Mouse (Mus musculus): ENCODE results near the gene Sox6.
"Not testable (repeated sequence)": the region's sequence is repeated elsewhere in the genome, so short reads cannot be mapped to it uniquely, and the experiment has no call there.

Sox6 gene

DNA sequence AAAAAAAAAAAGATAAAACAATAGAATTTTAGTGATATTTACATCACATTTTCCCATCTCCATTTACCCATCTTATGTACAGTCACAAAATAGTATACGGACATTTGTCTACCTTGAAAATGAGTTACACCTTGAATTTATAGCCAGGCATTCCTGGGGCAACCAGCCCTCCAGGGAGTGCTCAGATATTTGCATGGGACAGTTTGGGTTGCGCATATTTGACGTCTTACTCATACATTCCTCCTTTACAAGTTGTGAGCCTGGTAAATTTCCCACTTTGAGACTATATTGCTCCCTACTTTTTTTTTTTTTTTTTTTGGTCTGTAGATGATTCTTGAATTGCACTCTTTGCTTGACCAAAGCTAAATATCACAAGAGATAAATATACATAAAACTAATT lies 407.9 kb downstream of the Sox6 start:
- no peak for DNase-seq

- no peak for DNase-seq
Observed at GRCm38 (mm10) chr7:115630287-115630686, 408.3 kb downstream of the Sox6 start.

DNA sequence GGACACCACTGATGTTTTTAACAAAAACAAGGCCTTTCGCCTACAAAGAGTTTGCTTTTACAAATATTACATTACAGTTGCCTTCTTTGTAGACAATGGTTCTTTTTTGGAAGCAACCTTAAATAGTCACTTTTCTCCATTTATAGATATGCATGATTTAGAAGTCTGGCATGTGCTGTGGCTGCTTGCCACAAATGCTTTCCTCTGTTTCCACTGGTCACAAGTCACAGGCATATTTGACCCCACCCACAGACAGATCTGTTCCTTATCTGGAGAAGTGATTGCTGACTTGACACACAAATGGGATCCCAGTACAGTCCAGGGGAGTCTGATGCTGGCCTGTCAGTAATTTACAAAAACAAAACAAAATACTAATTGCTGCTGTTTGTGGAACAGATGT lies 409.8 kb downstream of the Sox6 start:
- DNase-seq: no peak

GRCm38 (mm10) chr7:115625956-115626355 lies 412.6 kb downstream of the Sox6 start:
- no peak for DNase-seq

DNA sequence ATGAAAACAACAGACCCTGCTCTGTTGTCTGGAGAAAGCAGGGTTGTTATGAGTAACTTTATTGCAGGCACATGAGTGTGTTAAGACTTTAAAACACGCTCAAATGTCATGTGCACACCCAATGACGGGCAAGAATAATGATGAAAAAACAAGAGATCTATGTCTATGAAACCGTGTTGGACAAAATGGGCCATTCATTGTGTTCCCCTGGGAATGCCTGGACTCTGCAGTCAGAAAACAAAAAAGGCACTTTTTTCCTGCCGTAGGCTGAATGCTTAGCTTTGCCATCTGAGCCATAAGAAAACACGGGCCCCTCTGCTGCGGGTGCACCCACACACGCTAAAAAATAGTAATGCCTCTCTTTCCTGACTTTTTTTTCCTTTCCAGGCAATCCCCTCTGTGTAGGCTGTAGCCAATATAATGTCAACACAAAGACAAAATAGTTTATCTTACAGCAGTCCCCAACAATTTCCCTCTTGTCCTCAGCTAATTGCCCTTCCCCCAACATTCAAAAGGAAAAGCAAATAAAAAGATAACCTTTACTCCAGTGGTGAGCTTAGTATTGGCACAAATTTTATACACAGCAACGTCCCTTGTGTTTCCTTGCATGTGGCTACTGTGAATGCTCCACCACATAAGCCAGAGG lies 413.6 kb downstream of the Sox6 start:
- DNase-seq: peak in 1 of 2 experiments; percentile 5

- DNase-seq: no peak
Observed at GRCm38 (mm10) chr7:115624451-115624850, 414.1 kb downstream of the Sox6 start.

DNA sequence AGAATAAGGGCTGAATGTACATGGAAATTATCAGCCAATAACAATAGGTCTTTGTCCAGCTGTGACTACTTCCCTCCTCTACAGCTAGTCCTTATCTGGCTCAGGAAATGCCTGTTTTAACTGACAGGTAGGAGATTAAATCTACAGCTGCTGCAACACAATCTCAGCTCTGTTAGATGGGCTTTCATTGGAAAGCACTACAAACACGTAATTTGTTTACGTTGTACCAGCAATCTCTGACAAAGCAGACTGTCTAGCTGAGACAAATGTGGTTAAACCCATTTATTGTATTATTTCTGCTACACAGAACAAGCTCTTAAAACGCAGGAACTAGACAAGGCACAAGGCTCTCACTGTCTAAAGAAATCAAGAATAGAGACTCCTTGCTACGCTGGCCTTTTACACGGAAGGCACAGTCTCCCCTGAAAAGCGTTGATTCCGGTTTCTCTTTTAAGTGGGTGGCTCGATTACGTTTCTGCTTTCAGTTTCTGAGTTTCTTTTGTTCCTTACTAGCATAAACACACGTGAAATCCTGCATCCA lies 422.8 kb downstream of the Sox6 start:
- no peak for DNase-seq

- DNase-seq: no peak
Observed at GRCm38 (mm10) chr7:115607485-115607884, 431.1 kb downstream of the Sox6 start.

DNA sequence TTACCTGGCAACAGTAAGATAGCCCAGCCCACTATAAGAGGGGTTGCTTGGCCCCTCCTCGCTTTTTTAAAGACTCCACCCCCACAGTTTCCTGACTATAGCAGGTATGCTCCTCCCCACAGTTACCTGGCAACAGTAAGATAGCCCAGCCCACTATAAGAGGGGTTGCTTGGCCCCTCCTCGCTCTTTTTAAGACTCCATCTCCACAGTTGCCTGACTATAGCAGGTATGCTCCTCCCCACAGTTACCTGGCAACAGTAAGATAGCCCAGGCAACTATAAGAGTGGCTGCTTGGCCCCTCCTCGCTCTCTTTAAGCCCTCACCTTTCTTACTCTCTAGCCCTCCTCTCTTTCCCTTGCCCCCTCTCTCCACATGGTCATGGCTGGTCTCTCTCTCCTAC lies 432.5 kb downstream of the Sox6 start:
- DNase-seq: not testable (repeated sequence)

GRCm38 (mm10) chr7:115604883-115605282 lies 433.7 kb downstream of the Sox6 start:
- no peak for DNase-seq

- DNase-seq: peak; percentile 11 to 25
Observed at GRCm38 (mm10) chr7:115597376-115597775, 441.2 kb downstream of the Sox6 start.

GRCm38 (mm10) chr7:115580461-115580860 lies 458.1 kb downstream of the Sox6 start:
- no peak for DNase-seq

DNA sequence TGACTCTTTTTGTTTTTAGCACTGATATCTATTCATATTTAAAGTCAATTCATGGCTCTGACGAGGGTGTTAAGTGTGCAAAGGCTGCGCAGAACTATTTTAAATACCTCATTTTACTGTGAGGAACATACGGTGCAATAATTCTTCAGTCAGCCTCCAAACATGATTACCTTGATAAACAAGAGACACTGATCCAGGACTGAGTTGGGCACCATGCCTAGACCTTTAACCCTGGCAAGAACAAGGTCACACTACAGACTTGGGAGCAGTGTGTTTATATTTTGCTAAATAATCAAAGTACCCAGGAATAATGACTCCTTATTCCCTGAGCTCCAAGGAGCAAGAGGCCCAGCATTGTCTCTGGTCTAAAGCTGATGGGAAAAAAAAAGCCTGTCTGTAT lies 458.8 kb downstream of the Sox6 start:
- no peak for DNase-seq

GRCm38 (mm10) chr7:115576387-115576786 lies 462.2 kb downstream of the Sox6 start:
- DNase-seq: no peak

DNA sequence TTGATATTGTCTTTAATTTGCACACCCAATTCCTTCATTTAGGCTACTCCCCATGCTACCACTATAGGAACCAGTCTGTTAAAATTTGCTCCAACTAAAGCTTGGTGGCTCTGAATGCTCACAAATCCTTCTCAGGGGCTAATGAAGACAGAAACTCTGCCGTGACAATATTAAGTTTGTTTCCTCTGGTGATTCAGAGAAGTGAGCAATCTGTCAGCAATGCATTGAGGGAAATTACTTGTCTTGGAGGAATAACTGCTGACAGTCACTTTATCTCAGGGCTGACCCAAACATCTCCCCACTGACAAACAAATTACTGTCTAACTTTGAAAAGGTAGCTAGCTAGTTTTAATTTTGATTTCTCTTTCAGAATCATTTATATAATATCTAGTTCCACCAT lies 463.8 kb downstream of the Sox6 start:
- no peak for DNase-seq

- peak; percentile 47 to 66 for DNase-seq
Observed at GRCm38 (mm10) chr7:115568821-115569240, 469.8 kb downstream of the Sox6 start.

DNA sequence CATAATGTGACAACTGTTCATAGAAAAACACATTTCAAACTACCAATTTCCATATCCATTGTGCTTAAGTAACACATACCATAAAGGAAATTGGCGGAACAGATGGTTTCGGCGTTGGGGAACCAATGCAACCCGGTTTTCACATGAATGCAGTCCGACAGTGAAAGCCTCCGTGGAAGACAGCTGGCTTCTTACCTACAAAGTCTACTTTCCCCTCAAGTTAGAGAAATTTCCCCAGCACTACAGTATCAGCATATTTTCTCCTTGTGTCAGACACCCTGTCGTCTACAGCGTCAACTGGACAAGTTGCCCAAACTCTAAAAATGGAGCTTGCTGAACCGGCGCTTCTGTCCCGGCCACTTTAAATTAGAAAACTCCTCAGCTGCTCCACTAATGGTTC lies 470.3 kb downstream of the Sox6 start:
- peak in 1 of 2 experiments; percentile 1 for DNase-seq

DNA sequence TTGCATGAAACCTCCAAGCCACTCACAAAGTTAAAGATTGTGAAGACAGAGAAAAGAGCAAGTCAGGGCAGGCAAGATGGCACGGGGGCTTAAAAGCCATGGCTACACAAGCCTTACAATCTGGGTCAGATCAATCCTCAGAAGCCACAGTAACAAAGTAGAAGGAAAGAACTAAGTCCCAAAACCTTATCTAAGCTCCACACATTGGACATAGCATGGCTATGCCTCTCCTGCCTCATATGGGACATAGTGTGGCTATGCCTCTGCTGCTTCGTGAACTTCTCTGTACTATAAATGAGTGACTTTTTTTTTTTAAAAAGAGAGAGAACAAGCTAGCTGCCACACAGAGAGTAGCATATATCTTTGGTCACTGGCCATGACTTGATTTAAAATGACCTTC lies 471.8 kb downstream of the Sox6 start:
- DNase-seq: no peak

DNA sequence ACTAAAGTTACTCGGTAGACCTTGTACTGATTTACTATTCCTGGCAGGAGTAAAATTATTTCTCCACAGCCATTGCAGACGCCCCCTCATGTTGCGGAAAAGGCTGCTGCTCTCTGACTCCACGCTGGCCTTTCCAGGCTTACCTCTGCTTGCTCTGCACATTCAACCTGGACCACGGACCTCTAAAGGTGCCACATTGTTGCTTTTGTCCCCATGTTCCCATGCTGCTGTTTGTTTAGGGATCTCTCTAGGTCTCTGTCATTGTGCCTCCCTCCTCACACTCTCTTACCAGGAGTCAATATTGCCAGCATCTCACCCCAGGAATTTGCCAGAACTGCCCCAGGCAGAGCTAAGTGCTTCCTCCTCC lies 473.6 kb downstream of the Sox6 start:
- no peak for DNase-seq

- DNase-seq: no peak
Observed at GRCm38 (mm10) chr7:115564359-115565059, 474.1 kb downstream of the Sox6 start.

- no peak for DNase-seq
Observed at GRCm38 (mm10) chr7:115556677-115557076, 481.9 kb downstream of the Sox6 start.

DNA sequence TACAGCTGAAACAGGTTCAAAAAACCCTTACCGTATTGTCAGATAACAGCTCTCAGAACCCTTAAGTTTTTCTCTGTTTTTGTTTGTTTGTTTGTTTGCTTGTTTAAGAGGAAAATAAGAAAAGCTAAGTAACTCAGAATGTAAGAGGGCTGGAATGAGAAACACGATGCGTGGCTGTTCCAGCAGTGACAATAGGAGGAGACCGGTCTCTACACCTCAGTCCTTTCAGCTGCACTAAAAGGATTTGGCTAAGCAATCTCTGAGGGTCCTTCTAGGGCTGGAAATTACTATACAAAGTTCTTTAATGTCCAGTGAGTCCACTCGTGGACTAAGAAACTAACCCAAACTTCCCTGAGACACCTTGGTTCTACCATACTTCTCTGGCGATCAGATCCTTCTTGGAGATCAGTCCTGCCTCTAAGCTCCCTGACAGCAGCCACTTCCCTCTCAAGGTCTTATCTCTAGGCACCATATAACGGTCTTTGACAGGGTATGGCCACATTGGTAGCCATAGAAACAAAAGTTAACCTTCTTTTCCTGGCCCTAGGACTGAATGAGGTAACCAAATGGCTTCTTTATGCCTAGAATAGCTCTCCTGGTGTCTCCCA lies 488.3 kb downstream of the Sox6 start:
- DNase-seq: no peak

GRCm38 (mm10) chr7:115549670-115550069 lies 488.9 kb downstream of the Sox6 start:
- no peak for DNase-seq

Data from kidney, postnatal 4 days (tissue).